Mouse (Mus musculus) heart, adult 2 months (tissue): ENCODE results near the gene 3110021N24Rik.

Experiments used
- CTCF ChIP-seq: fragments of 200-600 bp; IDR thresholded peaks from 2 replicates; pipeline ENCODE4 v1.8.1; 2022; ENCODE audit warnings: antibody characterized with exemption, mild to moderate bottlenecking, moderate library complexity
- EP300 ChIP-seq: fragments of 200-500 bp; IDR thresholded peaks from 2 replicates; pipeline ENCODE4 v1.6.1; 2011; ENCODE audit warnings: low read depth, low read length, control low read depth; ENCODE audit not compliant: insufficient read depth
- POLR2A ChIP-seq: fragments of 200-500 bp; IDR thresholded peaks from 2 replicates; pipeline ENCODE4 v1.6.1; 2011; ENCODE audit warnings: mild to moderate bottlenecking, low read depth, low read length, control low read depth; ENCODE audit not compliant: insufficient read depth

DNA sequence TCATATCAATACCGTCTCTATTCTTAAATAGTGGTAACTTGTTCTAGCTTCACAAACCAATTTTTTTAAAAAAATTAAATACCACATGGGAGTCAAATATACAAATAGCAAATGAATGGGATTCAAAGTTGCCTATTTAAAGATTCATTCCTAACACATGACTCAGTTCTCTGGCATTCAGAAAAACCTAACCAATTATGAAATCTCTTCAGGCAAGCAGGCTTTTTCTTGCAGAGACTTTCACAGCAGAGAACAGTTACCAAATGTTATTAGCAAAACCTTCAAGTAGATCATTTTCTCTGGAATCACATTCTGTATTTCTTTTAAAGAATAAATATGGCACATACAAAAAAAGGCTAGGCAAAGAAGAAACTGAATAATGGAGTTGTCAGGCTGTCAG is 111.2 kb downstream of the 3110021N24Rik start:
- TF ChIP-seq CTCF (no peak), EP300 (no peak), POLR2A (no peak)
